Mouse (Mus musculus) ovary, postnatal 14 days (tissue): ENCODE results near the gene Gm525.
"Not testable (repeated sequence)": the region's sequence is repeated elsewhere in the genome, so short reads cannot be mapped to it uniquely, and the experiment has no call there.

Experiments
- DNase-seq: peaks from one replicate; pipeline ENCODE4 v3.0.0; 2022; ENCODE audit warnings: low spot score

Gene Gm525

DNA sequence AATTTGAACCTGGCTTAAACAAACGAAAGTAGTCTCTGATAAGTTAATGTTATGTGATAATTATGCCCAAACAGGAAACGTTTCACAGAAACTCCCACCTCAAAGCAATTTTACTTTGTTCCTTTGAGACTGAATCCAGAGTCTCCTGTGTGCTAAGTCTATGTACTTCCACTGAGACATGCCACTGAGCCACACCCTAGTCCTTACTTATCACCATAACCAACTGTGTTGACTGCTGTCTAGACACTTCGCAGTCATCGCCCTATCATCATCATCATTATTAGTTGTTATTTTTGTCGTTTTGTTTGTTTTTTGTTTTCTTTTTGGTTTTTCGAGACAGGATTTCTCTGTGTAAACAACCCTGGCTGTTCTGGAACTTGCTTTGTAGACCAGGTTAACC lies 9.3 kb upstream of the Gm525 start:
- no peak for DNase-seq

DNA sequence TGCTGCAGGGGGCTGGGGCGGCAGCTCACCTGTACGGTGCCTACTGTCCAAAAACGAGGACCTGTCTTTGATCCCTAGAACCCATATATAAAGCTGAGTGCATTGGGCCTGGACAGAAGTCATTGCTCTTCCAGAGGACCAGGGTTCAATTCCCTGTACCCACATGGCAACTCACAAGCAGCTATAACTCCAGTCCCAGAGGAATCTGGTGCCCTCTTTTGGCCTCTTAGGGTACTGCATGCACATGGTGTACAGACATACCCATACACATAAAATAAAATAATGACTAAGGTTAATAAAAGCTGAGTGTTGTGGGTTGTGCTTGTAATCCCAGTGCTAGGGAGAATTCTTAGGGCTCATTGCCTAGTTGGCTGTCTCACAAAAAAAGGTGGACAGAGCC lies 8.3 kb upstream of the Gm525 start:
- no peak for DNase-seq

DNA sequence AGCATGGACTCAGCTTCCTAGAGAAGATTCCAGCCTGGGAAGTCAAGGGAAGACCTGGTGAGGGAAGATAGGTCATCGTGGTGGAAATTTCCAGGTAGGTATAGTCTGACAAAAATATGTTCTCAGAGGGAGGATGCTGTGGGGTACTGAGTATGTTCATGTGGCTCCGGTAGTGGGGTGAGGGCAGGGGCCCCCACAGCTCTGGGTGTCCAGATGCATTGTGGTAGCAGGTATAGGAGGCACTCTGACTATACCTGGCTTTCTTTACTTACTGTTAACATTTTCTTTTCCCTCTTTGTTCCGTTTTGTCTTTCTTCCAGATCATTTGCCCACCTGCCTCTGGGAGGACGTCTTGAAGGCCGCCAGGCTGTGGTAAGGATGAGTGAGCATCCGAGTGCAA lies 7.5 kb upstream of the Gm525 start:
- DNase-seq = no peak

DNA sequence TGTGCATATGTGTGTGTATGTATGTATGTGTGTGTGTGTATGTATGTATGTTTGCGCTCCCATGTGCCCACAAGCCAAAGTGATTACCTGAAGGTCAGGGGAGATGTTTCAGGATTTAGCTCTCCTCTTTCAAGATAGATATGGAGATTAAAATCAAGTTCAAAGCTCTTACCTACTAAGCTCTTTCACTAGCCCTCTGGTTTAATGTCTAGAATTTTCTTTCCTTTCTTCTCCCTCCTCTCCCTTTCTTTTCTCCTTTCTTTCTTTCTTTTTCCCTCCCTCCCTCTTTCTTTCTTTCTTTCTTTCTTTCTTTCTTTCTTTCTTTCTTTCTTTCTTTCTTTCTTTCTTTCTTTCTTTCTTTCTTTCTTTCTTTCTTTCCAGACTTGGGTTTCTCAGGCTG lies 6.9 kb upstream of the Gm525 start, which contains the start of gene Dgke:
Gene Dgke, minus strand, starts transcription at position 101 of the 400 bp plus-strand sequence.
- DNase-seq = no peak

DNA sequence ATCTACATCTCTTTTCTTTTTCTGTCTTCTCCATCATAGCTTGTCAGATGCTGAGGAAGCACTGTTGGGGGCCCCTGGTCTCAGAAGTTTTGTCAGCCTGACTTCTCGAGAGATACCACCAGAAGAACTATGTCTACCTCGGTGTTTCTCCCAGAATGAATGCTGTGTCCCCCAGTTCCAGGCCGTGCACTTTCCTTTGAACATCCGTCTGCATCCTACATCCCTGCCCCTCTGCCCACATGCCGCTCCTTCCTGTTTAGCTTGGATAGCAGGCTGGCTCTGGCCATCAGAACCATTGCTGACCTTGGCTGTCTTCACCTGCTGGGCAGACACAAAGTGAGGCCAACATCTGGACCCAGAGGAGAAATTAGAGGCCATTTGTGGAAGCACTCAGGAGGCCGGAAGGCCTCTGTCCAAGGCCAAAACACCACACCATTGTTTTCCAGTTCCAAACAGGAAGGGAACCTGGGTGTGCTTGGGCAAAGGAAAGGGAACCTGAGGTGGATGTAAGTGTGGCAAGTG lies 6.3 kb upstream of the Gm525 start:
- no peak for DNase-seq

DNA sequence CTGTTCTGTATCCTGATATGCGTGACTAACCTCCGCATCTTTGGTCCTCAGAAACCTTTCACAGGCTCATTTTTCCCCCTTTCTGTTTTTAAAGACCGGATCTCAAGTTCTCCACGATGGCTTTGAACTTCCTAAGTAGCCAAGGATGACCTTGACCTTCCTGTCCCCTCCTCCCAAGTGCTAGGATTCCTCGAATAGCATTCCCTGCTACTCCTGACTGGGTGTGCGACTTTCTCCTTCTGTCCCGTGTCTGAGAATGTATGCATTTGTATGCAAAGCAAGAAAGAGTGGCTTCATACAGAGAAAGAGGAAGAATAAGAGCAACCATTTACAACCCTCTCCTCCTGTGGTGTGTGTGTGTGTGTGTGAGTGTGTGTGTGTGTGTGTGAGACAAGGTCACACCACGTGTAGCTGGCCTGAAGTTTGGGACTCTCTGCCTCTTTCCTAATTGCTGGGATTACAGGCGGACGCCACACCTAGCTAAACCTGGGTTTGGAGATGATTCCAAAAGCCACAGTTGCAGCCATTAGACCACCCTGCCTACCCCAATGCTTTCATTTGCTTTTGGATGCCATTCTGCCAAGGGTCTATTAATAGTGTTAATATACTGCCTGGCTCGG lies 5.7 kb upstream of the Gm525 start:
- DNase-seq = no peak

DNA sequence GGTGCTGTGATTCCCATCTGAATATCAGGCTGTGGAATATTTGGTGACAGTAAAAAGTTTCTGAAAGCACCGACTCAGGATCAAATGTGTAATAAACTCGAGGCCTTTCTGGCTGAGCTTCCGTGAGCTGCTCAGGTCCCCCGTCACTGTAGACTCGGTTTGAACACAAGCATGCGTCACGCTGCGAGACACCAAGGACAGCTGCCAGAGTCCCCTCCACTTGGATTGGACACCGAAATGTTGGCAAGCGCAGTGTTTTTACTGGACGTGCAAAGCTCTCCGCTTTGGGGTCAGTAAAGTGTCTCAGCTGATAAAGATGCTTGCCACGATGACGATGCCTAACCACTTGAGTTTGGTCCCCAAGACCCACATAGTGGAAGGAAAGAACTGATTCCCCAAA lies 5.0 kb upstream of the Gm525 start:
- no peak for DNase-seq

DNA sequence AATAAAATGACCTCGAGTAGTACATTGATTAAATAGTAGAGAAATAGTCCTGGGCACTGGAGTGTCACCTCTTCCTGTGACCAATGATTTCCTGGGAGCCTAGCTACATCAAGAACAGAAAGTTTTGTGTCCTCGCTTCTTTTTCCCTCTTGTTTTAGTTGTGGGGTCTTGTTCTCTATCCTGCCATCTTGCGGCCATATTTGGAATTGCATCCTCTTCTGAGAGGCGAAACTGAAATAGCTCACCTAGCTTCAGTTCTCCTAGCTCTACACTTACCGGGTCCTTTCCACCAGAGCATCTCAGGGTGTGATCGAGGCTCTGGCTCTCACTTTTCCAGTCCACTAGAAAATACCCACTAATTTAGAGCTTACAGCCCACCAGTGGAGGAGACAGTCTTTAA lies 4.3 kb upstream of the Gm525 start:
- DNase-seq = peak; percentile 56

DNA sequence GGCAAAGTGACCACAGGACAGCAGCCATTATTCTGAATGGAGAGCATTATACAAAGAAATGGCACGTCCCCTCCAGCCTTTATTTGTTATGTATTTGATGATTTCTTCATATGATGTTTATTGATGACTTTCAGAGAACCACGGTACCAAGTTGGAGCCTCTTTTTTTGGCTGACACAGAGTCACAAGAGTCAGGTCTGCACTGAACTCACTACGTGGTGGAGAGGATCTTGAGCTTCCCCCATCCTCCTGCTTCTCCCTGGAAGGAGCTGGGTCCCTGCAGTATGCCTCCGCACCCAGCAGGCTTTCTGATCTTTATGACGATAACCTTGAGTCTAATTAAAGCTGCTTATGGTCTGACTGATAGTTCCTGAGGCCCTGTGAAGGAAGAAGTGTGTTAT lies 2.1 kb upstream of the Gm525 start:
- no peak for DNase-seq

DNA sequence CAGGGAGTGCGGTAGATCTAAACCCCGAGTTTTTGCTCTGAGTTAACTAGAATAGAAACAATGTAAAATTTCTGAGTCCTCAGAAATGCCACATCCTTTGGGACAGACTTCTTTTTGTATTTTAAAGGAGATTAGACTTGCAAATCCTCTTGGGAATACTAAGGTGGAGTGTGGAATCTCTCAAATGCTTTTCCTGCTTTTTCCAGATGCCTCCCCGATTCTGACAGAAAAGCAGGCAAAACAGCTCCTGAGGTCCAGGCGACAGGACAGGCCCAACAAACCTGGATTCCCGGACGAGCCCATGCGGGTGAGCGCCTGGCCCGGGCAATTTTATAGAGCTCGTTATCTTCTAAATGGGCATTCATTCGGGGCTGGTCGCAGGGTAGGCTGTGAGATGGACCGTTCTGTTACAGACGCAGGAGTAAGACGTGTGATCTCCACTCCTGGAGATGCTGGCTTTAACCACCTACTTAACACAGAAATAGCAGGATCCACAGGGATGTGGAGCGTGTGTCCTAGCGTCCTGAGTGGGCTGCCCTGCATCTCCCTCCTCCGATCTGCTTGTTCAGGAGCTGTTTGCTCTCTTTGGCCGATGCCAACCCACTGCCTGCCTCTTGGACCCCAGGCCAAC lies 1.3 kb downstream of the Gm525 start:
- no peak for DNase-seq

DNA sequence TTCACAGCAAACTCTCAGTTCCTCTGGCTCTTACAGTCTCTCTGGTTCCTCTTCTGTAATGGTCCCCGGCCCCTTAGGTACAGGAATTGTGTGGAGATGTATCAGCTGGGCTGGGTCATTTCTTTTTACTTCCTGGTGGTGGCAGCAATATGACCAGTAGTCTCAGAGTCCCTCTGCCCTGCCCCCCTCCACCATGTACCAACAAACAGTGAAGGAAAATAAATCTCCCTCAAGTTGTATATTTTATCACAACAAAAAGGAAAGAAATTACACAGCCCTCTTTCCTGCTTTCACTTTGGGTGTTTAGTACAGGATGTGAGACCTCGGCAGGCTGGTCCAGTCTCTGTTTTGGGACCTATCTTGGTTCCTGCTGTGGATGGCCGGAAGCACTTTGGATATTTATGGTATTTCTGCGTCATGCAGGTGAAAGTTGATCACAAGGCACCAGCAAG lies 2.8 kb downstream of the Gm525 start:
- no peak for DNase-seq

DNA sequence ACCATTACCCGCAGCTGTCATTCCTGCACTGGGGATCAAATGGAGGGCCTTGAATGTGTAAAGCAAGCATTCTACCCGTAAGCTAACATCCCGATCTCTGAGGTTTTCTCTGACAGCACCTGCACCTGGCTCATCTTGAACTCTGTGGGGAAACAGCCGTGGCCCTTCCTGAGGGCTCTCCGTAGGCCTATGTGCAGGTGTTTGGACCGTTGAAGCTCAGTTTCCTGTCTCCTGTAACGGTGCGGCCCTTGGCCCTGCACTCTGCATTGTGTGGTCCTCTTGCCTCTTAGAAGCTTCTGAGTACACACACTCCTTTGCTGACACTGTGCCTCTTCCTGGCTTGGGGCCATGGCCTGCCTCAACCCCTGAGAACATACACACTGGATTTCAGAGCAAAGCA lies 4.0 kb downstream of the Gm525 start:
- no peak for DNase-seq

DNA sequence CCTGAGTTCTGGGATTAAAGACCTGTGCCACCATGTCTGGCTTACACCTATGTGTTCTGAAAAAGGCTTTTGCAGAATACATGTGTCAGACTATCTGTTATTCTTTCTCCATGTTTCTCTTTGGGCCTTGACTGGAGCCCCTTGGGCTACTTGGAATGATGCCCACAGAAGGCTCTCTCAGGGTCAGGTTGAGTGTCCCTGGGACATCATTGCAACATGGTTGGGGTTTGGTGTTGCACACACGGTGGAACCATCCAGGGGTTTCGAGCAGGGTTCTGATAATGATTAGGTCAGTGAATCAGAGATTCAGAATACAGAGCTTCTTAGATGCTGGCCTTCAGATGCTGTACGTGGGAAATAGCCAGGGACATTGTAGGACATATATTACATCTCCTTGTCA lies 4.7 kb downstream of the Gm525 start:
- no peak for DNase-seq

DNA sequence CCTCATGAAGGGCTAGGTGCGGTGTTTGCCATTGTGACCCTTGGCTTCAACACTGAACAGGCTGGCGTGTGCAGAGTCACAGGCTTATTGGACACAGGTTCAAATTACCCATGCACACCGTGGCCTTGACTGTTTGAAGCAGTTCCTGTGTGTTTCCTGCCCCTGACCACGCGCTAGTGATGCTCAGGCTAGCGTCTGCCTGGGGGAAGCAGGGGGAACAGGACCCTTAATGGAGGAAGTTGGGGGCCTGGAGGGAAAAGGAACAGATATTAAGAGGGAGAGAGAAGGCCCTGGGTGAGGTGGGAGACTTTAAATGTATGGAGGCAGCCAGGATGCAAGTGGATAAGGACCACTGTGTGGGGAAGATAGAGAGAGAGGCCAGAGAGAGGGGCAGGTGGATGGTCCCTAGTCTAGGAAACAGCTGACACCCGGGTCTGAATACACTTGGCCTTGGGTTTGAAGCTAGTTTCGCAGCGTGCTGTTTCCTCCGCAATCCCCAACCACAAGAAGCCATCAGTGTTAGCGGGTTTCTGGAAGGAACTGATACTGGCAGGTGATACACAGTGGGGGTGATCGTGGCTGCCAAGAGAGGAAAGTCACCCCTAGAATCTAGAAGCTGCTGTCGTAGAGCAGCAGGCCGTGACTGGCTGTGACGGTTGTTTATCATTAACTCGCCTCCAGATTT lies 5.5 kb downstream of the Gm525 start:
- DNase-seq = no peak

DNA sequence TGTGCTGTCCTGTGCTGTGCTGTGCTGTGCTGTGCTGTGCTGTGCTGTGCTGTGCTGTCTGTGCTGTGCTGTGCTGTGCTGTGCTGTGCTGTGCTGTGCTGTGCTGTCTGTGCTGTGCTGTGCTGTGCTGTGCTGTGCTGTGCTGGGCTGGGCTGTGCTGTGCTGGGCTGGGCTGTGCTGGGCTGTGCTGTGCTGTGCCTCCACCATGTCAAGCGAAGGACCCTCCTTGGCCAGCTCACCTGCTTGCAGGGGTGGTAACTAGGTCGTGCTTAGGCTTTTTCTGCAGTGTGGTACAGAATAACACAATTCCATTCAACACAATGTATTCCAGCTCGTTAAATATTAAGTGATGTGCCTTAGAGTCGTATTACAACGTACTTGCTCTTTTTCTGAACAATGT lies 8.3 kb downstream of the Gm525 start:
- not testable (repeated sequence) for DNase-seq

DNA sequence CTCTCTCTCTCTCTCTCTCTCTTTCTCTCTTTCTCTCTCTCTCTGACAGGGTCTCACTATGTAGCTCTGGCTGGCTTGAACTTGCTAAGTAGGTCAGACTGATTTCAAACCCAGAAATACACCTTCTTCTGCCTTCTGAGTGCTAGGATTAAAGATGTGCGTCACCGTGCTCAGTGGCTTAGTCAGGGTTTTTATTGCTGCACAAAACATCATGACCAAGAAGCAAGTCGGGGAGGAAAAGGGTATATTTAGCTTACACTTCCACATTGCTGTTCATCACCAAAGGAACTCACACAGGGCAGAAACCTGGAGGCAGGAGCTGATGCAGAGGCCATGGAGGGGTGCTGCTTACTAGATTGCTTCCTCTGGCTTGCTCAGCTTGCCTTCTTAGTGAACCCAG lies 9.1 kb downstream of the Gm525 start:
- DNase-seq = not testable (repeated sequence)

DNA sequence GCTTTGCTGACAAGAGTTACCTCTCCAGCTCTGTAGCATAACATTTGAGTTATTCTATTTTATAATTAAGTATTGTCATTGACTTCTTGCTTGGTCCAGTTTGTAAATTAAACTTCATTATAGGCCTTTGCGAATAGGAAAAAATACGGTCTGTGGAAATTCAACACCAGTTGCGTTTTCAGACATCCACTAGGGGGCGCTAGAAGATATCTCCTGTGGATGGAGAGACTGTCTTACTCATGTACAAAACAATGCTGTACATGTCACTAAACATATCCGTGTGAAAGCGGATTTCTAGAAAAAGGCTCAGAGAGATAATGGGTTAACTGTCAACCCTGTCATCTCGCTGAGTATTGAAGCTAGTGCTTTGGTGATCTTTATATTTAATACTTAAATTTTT lies 11.0 kb downstream of the Gm525 start:
- peak; percentile 33 for DNase-seq

DNA sequence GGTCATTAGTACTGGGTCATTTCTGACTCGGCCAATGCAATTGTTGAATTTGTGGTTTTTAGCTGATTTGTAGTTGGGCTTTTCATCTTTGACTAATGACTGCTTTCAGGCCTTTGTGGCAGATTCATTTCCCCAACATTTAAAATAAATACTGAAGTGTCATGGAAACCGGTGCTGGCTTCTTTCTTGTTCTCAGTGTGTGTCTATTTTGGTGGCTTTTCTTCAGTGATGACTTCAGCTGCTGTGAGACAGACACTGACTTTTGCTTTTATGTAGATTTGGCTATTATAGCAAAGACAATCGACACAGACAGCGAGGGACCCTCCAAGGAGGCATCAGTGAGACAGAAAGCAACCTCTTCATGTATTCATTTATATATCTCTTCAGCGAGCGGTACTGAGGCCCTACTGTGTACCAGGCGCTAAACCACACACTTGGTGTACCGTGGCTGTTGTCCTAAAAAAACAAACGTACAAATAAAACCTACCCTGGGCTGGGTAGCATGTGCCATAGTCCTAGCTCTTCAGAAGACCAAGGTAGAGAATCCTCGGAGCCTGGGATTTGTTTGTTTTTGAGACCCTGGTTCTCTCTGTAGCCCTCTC lies 12.7 kb downstream of the Gm525 start:
- no peak for DNase-seq

DNA sequence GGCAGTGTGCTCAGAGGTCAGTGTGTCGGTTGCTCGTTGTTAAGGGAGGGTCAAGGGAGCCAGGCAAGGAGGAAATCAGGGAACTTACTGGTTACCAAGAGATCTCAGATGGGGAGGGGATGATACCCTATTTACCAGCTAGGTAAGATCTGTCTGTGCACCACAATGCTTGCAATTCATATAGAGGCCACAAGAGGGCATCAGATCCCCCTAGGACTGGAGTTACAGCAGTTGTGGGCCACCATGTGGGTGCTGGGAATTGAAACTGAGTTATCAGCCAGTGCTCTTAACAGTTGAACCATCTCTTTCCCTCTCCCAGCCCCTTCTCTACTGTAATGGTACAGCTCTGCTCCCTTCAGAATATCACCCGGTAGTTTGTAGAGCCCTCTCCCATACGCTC lies 15.1 kb downstream of the Gm525 start:
- no peak for DNase-seq

DNA sequence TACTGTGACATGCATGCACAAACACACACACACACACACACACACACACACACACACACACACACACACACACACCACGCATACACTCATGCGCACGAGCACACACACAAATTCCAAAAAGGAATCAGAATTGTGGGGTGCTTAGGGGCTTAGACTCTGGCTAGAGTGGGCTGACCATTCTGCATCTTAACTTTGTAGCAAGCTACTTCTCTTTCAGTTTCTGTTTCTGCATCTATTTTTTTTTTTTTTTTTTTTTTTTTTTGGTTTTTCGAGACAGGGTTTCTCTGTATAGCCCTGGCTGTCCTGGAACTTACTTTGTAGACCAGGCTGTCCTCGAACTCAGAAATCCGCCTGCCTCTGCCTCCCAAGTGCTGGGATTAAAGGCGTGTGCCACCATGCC lies 16.7 kb downstream of the Gm525 start:
- DNase-seq = not testable (repeated sequence)

DNA sequence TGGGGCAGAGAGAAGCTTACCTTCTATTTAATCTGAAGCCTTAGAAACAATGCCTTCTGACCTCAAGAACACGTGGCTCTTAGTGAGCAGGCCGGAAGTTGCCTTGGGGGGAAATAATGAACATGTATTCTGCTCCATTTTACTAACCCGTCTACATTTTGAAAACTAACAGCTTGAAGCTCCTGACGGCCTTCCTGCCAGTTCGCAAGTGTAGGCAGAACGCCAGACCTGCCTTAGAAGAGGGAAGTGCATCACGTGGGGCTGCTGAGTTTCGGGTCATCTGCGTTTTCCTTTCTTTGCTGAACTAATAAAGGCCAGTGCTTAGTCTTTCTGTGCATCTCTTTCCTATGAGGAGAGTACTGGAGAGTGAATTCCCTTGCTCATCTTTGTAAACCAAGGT lies 19.1 kb downstream of the Gm525 start:
- no peak for DNase-seq

DNA sequence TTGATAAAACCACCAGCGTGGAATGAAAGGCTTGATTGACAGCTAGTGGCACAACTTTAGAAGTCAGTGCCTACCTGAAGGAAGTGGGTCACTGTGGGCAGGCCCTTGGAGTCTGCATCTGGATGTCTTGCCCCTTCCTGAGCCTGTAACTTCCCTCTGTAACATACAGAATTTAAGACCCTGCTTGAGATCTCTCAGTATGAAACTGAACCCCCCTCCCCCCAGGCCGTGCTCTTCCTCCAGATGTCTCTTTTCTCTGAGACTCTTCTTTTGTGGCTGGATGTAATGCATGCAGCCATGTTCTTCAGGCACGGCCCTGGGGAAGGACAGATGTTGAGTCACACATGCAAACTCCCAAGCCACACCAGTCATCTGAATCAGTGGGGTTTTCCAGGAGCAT lies 21.7 kb downstream of the Gm525 start:
- DNase-seq = no peak

DNA sequence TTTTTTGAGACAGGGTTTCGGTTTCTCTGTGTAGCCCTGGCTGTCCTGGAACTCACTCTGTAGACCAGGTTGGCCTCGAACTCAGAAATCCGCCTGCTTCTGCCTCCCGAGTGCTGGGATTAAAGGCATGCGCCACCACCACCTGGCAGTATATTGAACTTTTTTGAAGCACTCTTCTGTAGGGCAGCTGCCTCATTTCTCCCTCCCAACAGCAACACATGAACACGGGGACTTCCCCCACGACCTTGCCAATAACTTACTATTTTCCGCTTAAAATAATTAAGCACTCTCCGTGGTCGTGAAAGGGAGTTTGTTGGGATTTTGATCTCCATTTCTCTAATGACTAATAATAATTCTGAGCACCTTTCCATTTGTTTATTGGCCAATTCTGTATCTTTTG lies 23.7 kb downstream of the Gm525 start:
- not testable (repeated sequence) for DNase-seq
